Mouse (Mus musculus) forebrain, embryonic 16.5 days (tissue): ENCODE measurements around the gene Gm3512. TPM values are rescaled to one million over a fixed set of nuclear protein-coding genes. Genes with fewer than 3 reads are reported as not detected.
"Not testable (repeated sequence)": the region's sequence is repeated elsewhere in the genome, so short reads cannot be mapped to it uniquely, and the experiment has no call there.

Experiments used
- ATAC-seq: fragments of 200-750 bp; cut with Nextera tagmentation; 2 replicates; pipeline ENCODE4 v1.8.0; 2017; ENCODE audit warnings: mild to moderate bottlenecking, moderate library complexity
- H3K27ac ChIP-seq: fragments of 300-500 bp; sonication (generic); 2 replicates; pipeline ENCODE4 v1.5.1; 2014; ENCODE audit warnings: low read length, control low read depth
- H3K27me3 ChIP-seq: fragments of 300-500 bp; sonication (generic); replicated peaks from 2 replicates; pipeline ENCODE4 v1.6.1; 2014; ENCODE audit warnings: low read length; ENCODE audit not compliant: control insufficient read depth, insufficient read depth
- H3K36me3 ChIP-seq: fragments of 300-500 bp; sonication (generic); 2 replicates; pipeline ENCODE4 v1.6.1; 2014; ENCODE audit not compliant: control insufficient read depth, insufficient read depth
- H3K4me1 ChIP-seq: fragments of 300-500 bp; sonication (generic); replicated peaks from 2 replicates; pipeline ENCODE4 v1.6.1; 2014; ENCODE audit warnings: low read length; ENCODE audit not compliant: control insufficient read depth, insufficient read depth
- H3K4me2 ChIP-seq: fragments of 300-500 bp; sonication (generic); 2 replicates; pipeline ENCODE4 v1.6.1; 2014; ENCODE audit warnings: mild to moderate bottlenecking, low read length, control low read depth
- H3K4me3 ChIP-seq: fragments of 300-500 bp; sonication (generic); replicated peaks from 2 replicates; pipeline ENCODE4 v1.5.1; 2014; ENCODE audit warnings: mild to moderate bottlenecking, low read length, control low read depth
- H3K9ac ChIP-seq: fragments of 300-500 bp; sonication (generic); replicated peaks from 2 replicates; pipeline ENCODE4 v1.6.1; 2014; ENCODE audit warnings: low read depth, low read length, control low read depth
- H3K9me3 ChIP-seq: fragments of 300-500 bp; sonication (generic); 2 replicates; pipeline ENCODE4 v1.6.1; 2016; ENCODE audit warnings: low read length; ENCODE audit not compliant: control insufficient read depth
- WGBS: fragments of 180-500 bp; shearing (Covaris S2); extraction: QIAGEN DNeasy Blood & Tissue Kit; methylation state at CpG from one replicate; pipeline ENCODE4 v1.1.7; 2014; 5-methylcytosine and 5-hydroxymethylcytosine counted together
- polyA plus RNA-seq: library from polyadenylated mRNA; unstranded; fragments of >200 nt; fragmentation: Nextera tagmentation; extraction: Ambion mirVana; gene quantifications from 2 replicates; pipeline ENCODE4 v1.2.1, GENCODE M21; 2015

Gm3512 gene
- 7.5 and 9.5 TPM in 2 replicates for polyA plus RNA-seq

DNA sequence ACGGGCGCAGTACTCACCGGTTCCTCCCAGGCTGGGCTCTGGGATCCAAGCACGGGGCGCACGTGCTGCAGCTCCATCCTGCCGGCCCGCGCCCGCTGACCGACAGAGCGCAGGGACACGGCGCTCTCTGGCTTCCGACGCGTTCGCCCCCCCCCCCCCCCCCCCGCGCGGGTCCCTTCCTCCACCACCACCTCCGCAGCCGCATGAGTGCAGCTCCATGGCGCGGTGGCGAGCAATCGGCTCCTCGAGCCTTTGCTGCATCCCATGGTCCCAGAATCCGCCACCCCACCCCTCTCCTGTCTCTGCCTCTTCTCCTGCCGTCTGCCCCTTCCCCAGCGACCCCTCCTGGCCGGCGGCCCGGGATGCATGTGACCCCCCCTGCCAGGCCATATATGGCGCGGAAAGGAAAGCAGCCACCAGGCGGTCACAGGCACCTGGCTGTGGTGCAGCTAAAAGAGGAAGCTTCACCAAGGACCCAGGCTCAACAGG, at the start of gene Gm3512:
Gene Gm3512 (minus strand): TSS at position 51 of the 489 bp plus-strand sequence.
- H3K27me3 ChIP-seq, H3K27ac ChIP-seq, H3K4me2 ChIP-seq, H3K4me3 ChIP-seq, H3K9me3 ChIP-seq, H3K4me1 ChIP-seq, H3K36me3 ChIP-seq, H3K9ac ChIP-seq: not testable (repeated sequence)
- no CpG with 5 or more reads among the region's 37 CpGs for WGBS
- ATAC-seq, result peak; percentile 61

GRCm38 (mm10) chr14:7200070-7200469, 25.7 kb upstream of the Gm3512 start:
- H3K4me3 ChIP-seq, H3K9ac ChIP-seq, H3K4me1 ChIP-seq, ATAC-seq, H3K9me3 ChIP-seq, H3K36me3 ChIP-seq, H3K27me3 ChIP-seq, H3K27ac ChIP-seq, H3K4me2 ChIP-seq: not testable (repeated sequence)
- 94% methylated on average over 2 of the region's 3 CpGs for WGBS

DNA sequence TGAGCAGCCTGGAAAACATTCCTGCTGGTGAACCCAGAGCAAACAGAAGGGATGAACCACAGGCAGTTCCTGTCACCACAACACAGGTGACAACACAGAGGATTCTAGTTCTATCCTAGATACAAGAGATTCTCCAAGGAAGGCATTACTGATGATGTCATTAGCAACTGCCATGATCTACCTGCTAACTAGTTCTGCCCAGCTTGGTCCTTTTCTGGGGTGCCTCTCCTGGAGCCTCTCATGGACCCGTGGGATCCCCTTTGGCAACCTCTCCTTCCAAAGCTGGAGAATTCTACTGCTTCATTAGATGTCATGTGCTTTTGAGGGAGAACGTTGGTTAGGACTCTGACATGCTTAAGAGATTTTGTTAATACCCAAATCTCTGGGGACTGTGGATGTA, 20.1 kb upstream of the Gm3512 start, which contains the start of gene Gm16434:
Gene Gm16434 (minus strand): TSS at position 101 of the 400 bp plus-strand sequence.
- not testable (repeated sequence) for H3K27ac ChIP-seq, H3K36me3 ChIP-seq, H3K9ac ChIP-seq, H3K4me2 ChIP-seq, H3K9me3 ChIP-seq, H3K27me3 ChIP-seq, H3K4me3 ChIP-seq, H3K4me1 ChIP-seq, ATAC-seq
- WGBS, result no CpG with 5 or more reads among the region's 2 CpGs

DNA sequence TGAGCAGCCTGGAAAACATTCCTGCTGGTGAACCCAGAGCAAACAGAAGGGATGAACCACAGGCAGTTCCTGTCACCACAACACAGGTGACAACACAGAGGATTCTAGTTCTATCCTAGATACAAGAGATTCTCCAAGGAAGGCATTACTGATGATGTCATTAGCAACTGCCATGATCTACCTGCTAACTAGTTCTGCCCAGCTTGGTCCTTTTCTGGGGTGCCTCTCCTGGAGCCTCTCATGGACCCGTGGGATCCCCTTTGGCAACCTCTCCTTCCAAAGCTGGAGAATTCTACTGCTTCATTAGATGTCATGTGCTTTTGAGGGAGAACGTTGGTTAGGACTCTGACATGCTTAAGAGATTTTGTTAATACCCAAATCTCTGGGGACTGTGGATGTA, 49.0 kb downstream of the Gm3512 start, which contains the start of gene Gm6676:
Gene Gm6676 (minus strand): TSS at position 101 of the 400 bp plus-strand sequence.
- not testable (repeated sequence) for H3K4me2 ChIP-seq, H3K36me3 ChIP-seq, H3K27me3 ChIP-seq, H3K9ac ChIP-seq, H3K4me3 ChIP-seq, H3K27ac ChIP-seq, H3K9me3 ChIP-seq, H3K4me1 ChIP-seq, ATAC-seq
- WGBS, result no CpG with 5 or more reads among the region's 2 CpGs

DNA sequence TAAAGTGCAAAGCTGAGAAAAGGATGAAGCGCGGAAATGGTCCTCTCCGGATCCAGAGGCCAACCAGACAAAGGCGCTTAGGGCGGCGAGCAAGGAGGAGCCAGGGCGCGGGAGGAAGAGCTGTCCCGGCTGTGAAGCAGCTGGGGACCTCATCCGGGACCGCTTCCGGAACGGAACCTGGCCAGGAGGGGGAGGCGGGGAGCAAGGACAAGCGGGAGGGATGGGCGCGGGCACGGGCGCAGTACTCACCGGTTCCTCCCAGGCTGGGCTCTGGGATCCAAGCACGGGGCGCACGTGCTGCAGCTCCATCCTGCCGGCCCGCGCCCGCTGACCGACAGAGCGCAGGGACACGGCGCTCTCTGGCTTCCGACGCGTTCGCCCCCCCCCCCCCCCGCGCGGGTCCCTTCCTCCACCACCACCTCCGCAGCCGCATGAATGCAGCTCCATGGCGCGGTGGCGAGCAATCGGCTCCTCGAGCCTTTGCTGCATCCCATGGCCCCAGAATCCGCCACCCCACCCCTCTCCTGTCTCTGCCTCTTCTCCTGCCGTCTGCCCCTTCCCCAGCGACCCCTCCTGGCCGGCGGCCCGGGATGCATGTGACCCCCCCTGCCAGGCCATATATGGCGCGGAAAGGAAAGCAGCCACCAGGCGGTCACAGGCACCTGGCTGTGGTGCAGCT, 69.1 kb downstream of the Gm3512 start:
- peak overlapping the region; percentile 47 for H3K4me3 ChIP-seq
- not testable (repeated sequence) for H3K27me3 ChIP-seq, H3K36me3 ChIP-seq, H3K9me3 ChIP-seq, H3K4me1 ChIP-seq
- peak overlapping the region; percentile 46 for H3K4me2 ChIP-seq
- peak overlapping the region; percentile 62 for H3K9ac ChIP-seq
- peak overlapping the region; percentile 70 for H3K27ac ChIP-seq
- WGBS, result 0% methylated on average over 6 of the region's 54 CpGs
- ATAC-seq, result peak; percentile 77

Other genes with a start within 250 kb of the Gm3512 start
- gene Gm6356, start 200.7 kb downstream of the Gm3512 start, polyA plus RNA-seq, result not detected in 2 replicates
- gene Gm10406, start 147.1 kb downstream of the Gm3512 start, polyA plus RNA-seq, result 2.1 and 3.8 TPM in 2 replicates
- not detected in 2 replicates for gene Gm3685, start 129.6 kb downstream of the Gm3512 start, polyA plus RNA-seq
- gene Gm3696, start 73.9 kb downstream of the Gm3512 start, polyA plus RNA-seq, result 4.6 and 6.6 TPM in 2 replicates
- not detected in 2 replicates for gene Gm6676, start 49.1 kb downstream of the Gm3512 start, polyA plus RNA-seq
- gene Gm16434, start 20.0 kb upstream of the Gm3512 start, polyA plus RNA-seq, result not detected in 2 replicates
- gene Gm3727, start 90.2 kb upstream of the Gm3512 start, polyA plus RNA-seq, result not detected in 2 replicates
- 5.4 and 5.5 TPM in 2 replicates for gene Gm3739, start 140.5 kb upstream of the Gm3512 start, polyA plus RNA-seq
- not detected in 2 replicates for gene Gm5797, start 157.9 kb upstream of the Gm3512 start, polyA plus RNA-seq
- gene Gm8374, start 190.6 kb upstream of the Gm3512 start, polyA plus RNA-seq, result not detected in 2 replicates